Mouse (Mus musculus): ENCODE measurements around the gene Dpf2.

GRCm38 (mm10) chr19:5943404-5943803, 30.6 kb upstream of the Dpf2 start:
- TF ChIP-seq CTCF (IDR thresholded peaks at IDR 0.05; ENCODE audit: low read depth) = no peak
- no peak for TF ChIP-seq EP300 (optimal IDR thresholded peaks at IDR 0.05)

Measured in stomach, postnatal 0 days (tissue).